Comparison of ENCODE assay signal across 20 mouse cellular contexts in the genomic region with DNA sequence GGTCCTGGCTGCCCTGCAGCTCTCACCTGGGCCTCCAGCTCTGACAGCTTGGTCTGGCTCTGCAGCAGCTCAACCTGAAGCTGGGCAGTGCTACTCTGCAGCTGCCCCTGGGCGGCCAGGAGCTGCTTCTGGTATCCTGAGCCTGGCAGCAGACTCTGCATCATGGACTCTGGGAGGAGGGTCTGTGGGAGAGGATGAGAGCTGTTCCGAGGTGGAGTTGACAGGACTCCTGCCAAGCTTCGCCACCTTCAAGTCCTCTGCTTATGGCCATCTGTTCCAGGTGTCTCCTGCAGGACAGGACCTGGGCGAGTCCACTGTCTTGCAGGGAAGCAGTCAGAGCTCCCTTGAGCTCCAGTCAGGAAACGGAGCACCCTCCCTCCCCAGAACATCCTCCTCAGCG. TPM values are rescaled to one million over a fixed set of nuclear protein-coding genes. Genes with fewer than 3 reads are reported as not detected.
DNase-seq lines count a peak whose midpoint lies in the region; TF ChIP-seq lines count a peak whose summit lies in the region.
"Had no signal": no experiment of that assay in that cellular context is flagged by ENCODE, and none has a peak within 500 bp of the region (broad histone marks: within the 10 kb centered on the region; RNA-seq: fewer than 3 reads in every experiment).

No protein-coding gene starts in this region.

- TF ChIP-seq POLR2A in cerebellum, adult 2 months (IDR thresholded peaks at IDR 0.05; ENCODE audit: borderline replicate concordance, insufficient read depth, low read length), result no peak

- no peaks in the 10 kb centered on the region for H3K27me3 ChIP-seq in cerebellum, adult 2 months (ENCODE audit: control insufficient read depth, insufficient read depth, low read length)
- H3K27me3 ChIP-seq: forebrain, embryonic 12.5 days; hindbrain, embryonic 12.5 days; intestine, embryonic 15.5 days; lung, embryonic 15.5 days; megakaryocyte, embryonic 14.5 days; midbrain, embryonic 13.5 days had no signal

- peaks cover 46% of the 10 kb centered on the region for H3K4me1 ChIP-seq in cerebellum, adult 2 months (ENCODE audit: control insufficient read depth, insufficient read depth, low read length)
- H3K4me1 ChIP-seq: forebrain, embryonic 12.5 days; hindbrain, embryonic 12.5 days; intestine, embryonic 15.5 days; lung, embryonic 15.5 days; midbrain, embryonic 13.5 days had no signal

- WGBS in cerebellum, adult 2 months, result 44% methylated on average over 6 of the region's 6 CpGs

- H3K27ac ChIP-seq in layer of hippocampus, adult 2 months, result peak overlapping the region; percentile 64
- H3K27ac ChIP-seq in cerebellum, adult 2 months (ENCODE audit: insufficient read depth, low read length), result peak overlapping the region; percentile 68
- H3K27ac ChIP-seq: forebrain, embryonic 12.5 days; intestine, embryonic 15.5 days; lung, embryonic 15.5 days; midbrain, embryonic 13.5 days; stomach, postnatal 0 days had no signal

- TF ChIP-seq CTCF in layer of hippocampus, adult 2 months (conservative IDR thresholded peaks at IDR 0.05), result no peak
- no peak for TF ChIP-seq CTCF in cerebellum, adult 2 months (IDR thresholded peaks at IDR 0.05; ENCODE audit: borderline replicate concordance, insufficient read depth, low read depth, low read length)

- peak; percentile 76 for DNase-seq in cerebellum, adult 11-12 months
- DNase-seq in cerebellum, postnatal 4 days (ENCODE audit: low spot score in 2 of 2), result no peak
- no peak for DNase-seq in layer of hippocampus, adult 2 months (ENCODE audit: low spot score in 2 of 2)
- DNase-seq in layer of hippocampus, adult 9-11 months, result no peak
- DNase-seq in cerebellum, adult 2 months, result peak; percentile 69
- peak; percentile 66 to 71 for DNase-seq in cerebellum, postnatal 25 days
- DNase-seq in testis, postnatal 10 days (ENCODE audit: low spot score), result no peak
- DNase-seq in embryo, embryonic 10.5 days (ENCODE audit: low spot score), result no peak
- DNase-seq: adrenal gland, postnatal 25 days; heart, postnatal 10 days; kidney, adult 8-10 months; kidney, postnatal 10 days; lung, postnatal 36 days had no signal

- H3K4me3 ChIP-seq in layer of hippocampus, adult 2 months, result no peak overlapping the region
- H3K4me3 ChIP-seq in cerebellum, adult 2 months (replicated peaks; ENCODE audit: insufficient read depth, low read depth, low read length), result peak overlapping the region; percentile 39
- H3K4me3 ChIP-seq: forebrain, embryonic 12.5 days; hindbrain, embryonic 12.5 days; intestine, embryonic 15.5 days; lung, embryonic 15.5 days; megakaryocyte, embryonic 14.5 days; midbrain, embryonic 13.5 days had no signal

RNA-seq across cellular contexts. Expression of a gene that starts 10.7 kb away (rescaled TPM):
- 10 to 100 TPM; 64.6 to 66.8 TPM for total RNA-seq in layer of hippocampus, adult 2 months (2021)
- 61.9 and 66.2 TPM in 2 replicates for polyA plus RNA-seq in cerebellum, adult 2 months (2012; rRNA removed)

RNA-seq across cellular contexts. Expression of a gene that starts 18.4 kb away (rescaled TPM):
- 1 to 10 TPM; 6.9 to 7.7 TPM for total RNA-seq in layer of hippocampus, adult 2 months (2021)
- 7.9 and 9.3 TPM in 2 replicates for polyA plus RNA-seq in cerebellum, adult 2 months (2012; rRNA removed)

RNA-seq across cellular contexts. Expression of a gene that starts 18.6 kb away (rescaled TPM):
- 10 to 100 TPM; 91.6 to 96.4 TPM for total RNA-seq in layer of hippocampus, adult 2 months (2021)
- 81.1 and 83.0 TPM in 2 replicates for polyA plus RNA-seq in cerebellum, adult 2 months (2012; rRNA removed)

RNA-seq across cellular contexts. Expression of a gene that starts 22.3 kb away (rescaled TPM):
- 1 to 10 TPM; 4.6 to 7.2 TPM for total RNA-seq in layer of hippocampus, adult 2 months (2021)
- 4.1 TPM in 2 replicates for polyA plus RNA-seq in cerebellum, adult 2 months (2012; rRNA removed)

RNA-seq across cellular contexts. Expression of a gene that starts 49.3 kb away (rescaled TPM):
- total RNA-seq in layer of hippocampus, adult 2 months (2021), result 10 to 100 TPM; 39.6 to 40.1 TPM
- 55.2 and 56.8 TPM in 2 replicates for polyA plus RNA-seq in cerebellum, adult 2 months (2012; rRNA removed)

Comparison
In these comparisons a context has a peak if more than half of its experiments do, and no peak if none do; other contexts are left out.
1. DNase-seq: peak in cerebellum, adult 11-12 months (single experiment), cerebellum, adult 2 months (2 of 2) and cerebellum, postnatal 25 days (2 of 2); none in cerebellum, postnatal 4 days (0 of 2), layer of hippocampus, adult 2 months (0 of 2), layer of hippocampus, adult 9-11 months (single experiment), testis, postnatal 10 days (single experiment) and embryo, embryonic 10.5 days (single experiment).